Mouse (Mus musculus) limb, embryonic 14.5 days (tissue): ENCODE results near the gene Olfr547. TPM values are rescaled to one million over a fixed set of nuclear protein-coding genes. Genes with fewer than 3 reads are reported as not detected.

Source experiments
- ATAC-seq: fragments of 200-750 bp; cut with Nextera tagmentation; 2 replicates; pipeline ENCODE4 v1.8.0; 2017; ENCODE audit warnings: low read depth, moderate number of reproducible peaks, moderate TSS enrichment; ENCODE audit not compliant: low FRiP score
- DNase-seq: peaks from one replicate; pipeline ENCODE4 v3.0.0-alpha.2; 2015; ENCODE audit warnings: low spot score
- H3K27ac ChIP-seq: fragments of 300-500 bp; sonication (generic); replicated peaks from 2 replicates; pipeline ENCODE4 v1.5.1; 2014; ENCODE audit warnings: low read depth, mild to moderate bottlenecking, low read length, moderate library complexity, mixed read lengths
- H3K27me3 ChIP-seq: fragments of 300-500 bp; sonication (generic); 2 replicates; pipeline ENCODE4 v1.6.1; 2014; ENCODE audit warnings: low read length, mixed read lengths; ENCODE audit not compliant: control insufficient read depth, insufficient read depth
- H3K36me3 ChIP-seq: fragments of 300-500 bp; sonication (generic); 2 replicates; pipeline ENCODE4 v1.6.1; 2014; ENCODE audit warnings: mild to moderate bottlenecking, low read length, moderate library complexity, mixed read lengths; ENCODE audit not compliant: control insufficient read depth, insufficient read depth
- H3K4me1 ChIP-seq: fragments of 300-500 bp; sonication (generic); 2 replicates; pipeline ENCODE4 v1.6.1; 2014; ENCODE audit warnings: antibody characterized with exemption, low read length, mixed read lengths; ENCODE audit not compliant: control insufficient read depth, insufficient read depth
- H3K4me2 ChIP-seq: fragments of 300-500 bp; sonication (generic); replicated peaks from 2 replicates; pipeline ENCODE4 v1.6.1; 2014; ENCODE audit warnings: low read depth, mild to moderate bottlenecking, low read length, moderate library complexity; ENCODE audit not compliant: severe bottlenecking
- H3K4me3 ChIP-seq: fragments of 300-500 bp; sonication (generic); replicated peaks from 2 replicates; pipeline ENCODE4 v1.5.1; 2014; ENCODE audit warnings: low read length
- H3K9ac ChIP-seq: fragments of 300-500 bp; sonication (generic); 2 replicates; pipeline ENCODE4 v1.6.1; 2014; ENCODE audit warnings: mild to moderate bottlenecking, low read depth, low read length, moderate library complexity; ENCODE audit not compliant: severe bottlenecking
- H3K9me3 ChIP-seq: fragments of 300-500 bp; sonication (generic); 2 replicates; pipeline ENCODE4 v1.6.1; 2016; ENCODE audit warnings: low read length; ENCODE audit not compliant: control insufficient read depth
- POLR2A ChIP-seq: fragments of 200-500 bp; IDR thresholded peaks from 2 replicates; pipeline ENCODE4 v1.8.0; 2012; ENCODE audit warnings: inconsistent platforms, mild to moderate bottlenecking, moderate library complexity, borderline replicate concordance; ENCODE audit not compliant: insufficient read depth, insufficient read length; ENCODE audit errors: extremely low read depth
- WGBS: fragments of 180-500 bp; shearing (Covaris S2); extraction: QIAGEN DNeasy Blood & Tissue Kit; methylation state at CpG from one replicate; pipeline ENCODE4 v1.1.7; 2014; 5-methylcytosine and 5-hydroxymethylcytosine counted together
- polyA plus RNA-seq, 2 experiments: library from polyadenylated mRNA; depleted of rRNA in 1 of 2; stranded (reverse) in 1 of 2; unstranded in 1 of 2; fragments of >200 nt; fragmentation: Nextera tagmentation in 1 of 2; extraction: Ambion mirVana in 1 of 2; gene quantifications; 2 replicates each; pipeline versions ENCODE4 v1.2.1 to v1.2.3; 2012 to 2014

The Olfr547 gene
- polyA plus RNA-seq, 2 experiments: not detected

DNA sequence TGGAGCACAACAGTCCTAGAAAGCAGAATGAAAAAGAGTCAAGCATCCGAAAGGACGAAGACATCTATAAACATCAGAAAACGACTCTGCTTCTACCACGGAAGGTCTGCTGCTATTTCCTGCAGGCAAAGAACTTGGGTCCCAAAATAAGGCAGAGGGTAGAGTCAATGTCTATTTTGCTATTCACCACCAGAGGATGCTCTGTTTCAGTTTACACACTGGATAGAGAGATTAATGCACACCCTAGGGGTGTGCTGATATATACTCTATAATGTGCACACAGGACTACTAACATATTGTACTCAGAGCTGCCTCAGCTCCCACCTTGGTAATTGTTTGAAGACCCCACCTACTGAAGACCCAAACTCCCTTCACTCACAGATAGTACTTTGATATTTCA is 31.7 kb downstream of the Olfr547 start:
- no peaks in the 10 kb centered on the region for H3K4me1 ChIP-seq
- H3K27me3 ChIP-seq: no peaks in the 10 kb centered on the region
- 86% methylated on average over 4 of the region's 4 CpGs for WGBS
- H3K9me3 ChIP-seq: no peaks in the 10 kb centered on the region
- H3K36me3 ChIP-seq: no peaks in the 10 kb centered on the region
- no peak for TF ChIP-seq POLR2A
- no peak for ATAC-seq
- H3K9ac ChIP-seq: no peak overlapping the region
- no peak overlapping the region for H3K4me3 ChIP-seq
- H3K4me2 ChIP-seq: no peak overlapping the region
- DNase-seq: no peak
- no peak overlapping the region for H3K27ac ChIP-seq

DNA sequence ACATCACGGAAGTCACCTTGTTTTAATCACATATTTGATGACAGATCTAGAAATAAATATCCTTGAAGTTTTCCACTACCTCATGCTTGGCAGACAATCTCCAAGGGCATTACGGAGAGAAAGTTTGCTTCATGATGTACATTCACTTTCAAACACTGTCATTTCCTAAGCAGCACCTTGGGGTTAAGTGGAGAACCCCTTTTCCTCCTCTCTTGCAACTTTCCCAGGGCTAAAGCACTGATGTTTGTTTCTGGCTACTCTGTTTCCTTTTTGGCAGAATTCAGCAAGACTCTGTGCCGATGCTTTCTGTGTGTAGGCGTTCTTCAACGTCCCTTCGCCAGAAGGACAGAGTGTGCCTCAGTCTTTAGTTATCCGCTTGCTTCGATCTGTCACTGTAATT is 36.6 kb downstream of the Olfr547 start, which contains the start of gene Olfr550:
TSS of gene Olfr550 (plus strand) at position 301 of the 400 bp plus-strand sequence.
- Histone ChIP-seq H3K4me3 (no peak within 1 kb of the TSS), H3K36me3 (no peaks in the 10 kb centered on the region), H3K27ac (no peak within 1 kb of the TSS), H3K4me2 (no peak within 1 kb of the TSS), H3K4me1 (no peaks in the 10 kb centered on the region), H3K27me3 (no peaks in the 10 kb centered on the region), H3K9me3 (no peaks in the 10 kb centered on the region), H3K9ac (no peak within 1 kb of the TSS)
- TF ChIP-seq POLR2A: no peak
- 88% methylated on average over 8 of the region's 8 CpGs for WGBS
- DNase-seq (no peak), ATAC-seq (no peak)

DNA sequence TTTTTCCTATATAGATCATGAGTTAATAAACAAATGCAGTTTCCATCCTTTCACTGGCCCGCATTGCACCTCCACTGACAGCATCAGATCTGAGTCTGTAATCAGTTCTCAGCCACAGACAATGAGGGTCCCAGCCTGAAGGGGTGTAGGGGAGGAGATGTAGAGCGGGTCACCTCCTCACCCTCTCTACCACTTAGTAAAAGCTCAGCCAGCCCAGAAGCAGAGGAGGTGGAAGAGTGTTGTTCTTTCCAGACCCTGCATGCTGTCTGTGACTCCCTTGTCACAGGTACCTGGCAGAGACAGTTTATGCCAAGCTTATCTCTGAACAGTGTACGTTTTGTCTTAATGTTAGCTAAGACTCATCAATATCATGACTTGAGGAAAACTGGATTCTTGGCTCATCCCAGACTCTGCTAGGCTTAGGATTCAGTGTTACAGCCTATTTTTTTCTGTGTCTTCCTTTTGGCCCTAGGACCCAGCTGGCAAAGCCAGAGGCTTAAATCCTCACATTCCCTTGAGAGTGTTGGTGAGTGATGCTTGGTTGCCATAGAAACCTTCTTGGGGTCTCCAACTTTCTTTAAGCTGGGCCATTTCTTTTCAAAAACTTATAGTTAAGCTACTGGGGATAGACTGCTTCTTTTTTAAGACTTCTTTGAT is 38.8 kb downstream of the Olfr547 start:
- H3K36me3 ChIP-seq: no peaks in the 10 kb centered on the region
- no peak overlapping the region for H3K27ac ChIP-seq
- H3K4me2 ChIP-seq: no peak overlapping the region
- H3K4me1 ChIP-seq: no peaks in the 10 kb centered on the region
- ATAC-seq (no peak), DNase-seq (no peak)
- no peaks in the 10 kb centered on the region for H3K27me3 ChIP-seq
- no peak overlapping the region for H3K4me3 ChIP-seq
- no peak for TF ChIP-seq POLR2A
- WGBS: 80% methylated on average over 3 of the region's 3 CpGs
- H3K9ac ChIP-seq: no peak overlapping the region
- no peaks in the 10 kb centered on the region for H3K9me3 ChIP-seq

DNA sequence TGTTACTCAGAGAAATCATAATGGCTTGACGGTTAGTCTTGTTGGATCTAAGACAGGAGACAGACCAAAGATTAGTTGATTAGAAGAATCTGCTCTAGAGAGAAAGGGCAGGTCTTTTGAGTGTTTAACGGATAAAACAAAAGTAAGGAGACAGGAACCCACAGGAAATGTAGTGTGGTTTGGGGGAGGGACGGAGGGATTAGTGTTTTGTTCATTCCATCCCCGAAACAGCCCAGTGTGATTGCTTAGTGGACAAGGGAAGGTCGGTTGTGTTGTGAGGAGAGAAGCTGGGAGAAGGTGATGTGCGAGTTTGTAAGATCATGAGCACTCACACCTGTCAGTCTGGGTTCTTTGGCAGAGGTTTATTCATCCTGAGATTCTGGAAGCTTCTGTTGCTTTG is 41.4 kb downstream of the Olfr547 start:
- Histone ChIP-seq H3K27me3 (no peaks in the 10 kb centered on the region), H3K4me1 (no peaks in the 10 kb centered on the region), H3K9me3 (no peaks in the 10 kb centered on the region), H3K27ac (no peak overlapping the region), H3K4me3 (no peak overlapping the region), H3K36me3 (no peaks in the 10 kb centered on the region), H3K4me2 (no peak overlapping the region), H3K9ac (no peak overlapping the region)
- DNase-seq (no peak), ATAC-seq (no peak)
- WGBS: 76% methylated on average over 6 of the region's 6 CpGs
- TF ChIP-seq POLR2A: no peak

Other genes starting within 250 kb of the Olfr547 start
- gene Rrm1, start 93.1 kb upstream of the Olfr547 start, polyA plus RNA-seq (2012; rRNA removed): 66.3 and 79.7 TPM in 2 replicates
- 115 and 134 TPM in 2 replicates for gene Rrm1, start 93.1 kb upstream of the Olfr547 start, polyA plus RNA-seq (2014; fragmentation: Nextera tagmentation; extraction: Ambion mirVana)
- gene Olfr543, start 53.1 kb upstream of the Olfr547 start, polyA plus RNA-seq (2012; rRNA removed): not detected in 2 replicates
- gene Olfr543, start 53.1 kb upstream of the Olfr547 start, polyA plus RNA-seq (2014; fragmentation: Nextera tagmentation; extraction: Ambion mirVana): 0.36 and 0.44 TPM in 2 replicates
- gene Olfr544, start 46.4 kb upstream of the Olfr547 start, polyA plus RNA-seq (2012; rRNA removed): not detected in 2 replicates
- 0.11 and 0.18 TPM in 2 replicates for gene Olfr544, start 46.4 kb upstream of the Olfr547 start, polyA plus RNA-seq (2014; fragmentation: Nextera tagmentation; extraction: Ambion mirVana)
- gene Olfr545, start 35.2 kb upstream of the Olfr547 start, polyA plus RNA-seq (2012; rRNA removed): not detected in 2 replicates
- not detected in 2 replicates for gene Olfr545, start 35.2 kb upstream of the Olfr547 start, polyA plus RNA-seq (2014; fragmentation: Nextera tagmentation; extraction: Ambion mirVana)
- gene Olfr548-ps1, start 6.1 kb downstream of the Olfr547 start, polyA plus RNA-seq (2012; rRNA removed): not detected in 2 replicates
- not detected in 2 replicates for gene Olfr548-ps1, start 6.1 kb downstream of the Olfr547 start, polyA plus RNA-seq (2014; fragmentation: Nextera tagmentation; extraction: Ambion mirVana)
- not detected in 2 replicates for gene Olfr549, start 15.1 kb downstream of the Olfr547 start, polyA plus RNA-seq (2012; rRNA removed)
- not detected in 2 replicates for gene Olfr549, start 15.1 kb downstream of the Olfr547 start, polyA plus RNA-seq (2014; fragmentation: Nextera tagmentation; extraction: Ambion mirVana)
- gene Trim21, start 30.7 kb downstream of the Olfr547 start, polyA plus RNA-seq (2012; rRNA removed): 3.4 and 4.0 TPM in 2 replicates
- gene Trim21, start 30.7 kb downstream of the Olfr547 start, polyA plus RNA-seq (2014; fragmentation: Nextera tagmentation; extraction: Ambion mirVana): 0.81 and 1.2 TPM in 2 replicates
- gene Olfr550, start 36.7 kb downstream of the Olfr547 start, polyA plus RNA-seq (2012; rRNA removed): not detected in 2 replicates
- not detected in 2 replicates for gene Olfr550, start 36.7 kb downstream of the Olfr547 start, polyA plus RNA-seq (2014; fragmentation: Nextera tagmentation; extraction: Ambion mirVana)
- gene Olfr551, start 57.1 kb downstream of the Olfr547 start, polyA plus RNA-seq (2012; rRNA removed): not detected in 2 replicates
- not detected in 2 replicates for gene Olfr551, start 57.1 kb downstream of the Olfr547 start, polyA plus RNA-seq (2014; fragmentation: Nextera tagmentation; extraction: Ambion mirVana)
- gene Olfr552, start 63.0 kb downstream of the Olfr547 start, polyA plus RNA-seq (2012; rRNA removed): not detected in 2 replicates
- not detected in 2 replicates for gene Olfr552, start 63.0 kb downstream of the Olfr547 start, polyA plus RNA-seq (2014; fragmentation: Nextera tagmentation; extraction: Ambion mirVana)
- not detected in 2 replicates for gene Olfr553, start 83.5 kb downstream of the Olfr547 start, polyA plus RNA-seq (2012; rRNA removed)
- not detected in 2 replicates for gene Olfr553, start 83.5 kb downstream of the Olfr547 start, polyA plus RNA-seq (2014; fragmentation: Nextera tagmentation; extraction: Ambion mirVana)
- not detected in 2 replicates for gene Olfr554, start 103.7 kb downstream of the Olfr547 start, polyA plus RNA-seq (2012; rRNA removed)
- not detected in 2 replicates for gene Olfr554, start 103.7 kb downstream of the Olfr547 start, polyA plus RNA-seq (2014; fragmentation: Nextera tagmentation; extraction: Ambion mirVana)
- not detected in 2 replicates for gene Olfr555, start 124.1 kb downstream of the Olfr547 start, polyA plus RNA-seq (2012; rRNA removed)
- not detected in 2 replicates for gene Olfr555, start 124.1 kb downstream of the Olfr547 start, polyA plus RNA-seq (2014; fragmentation: Nextera tagmentation; extraction: Ambion mirVana)
- not detected in 2 replicates for gene Olfr556, start 130.2 kb downstream of the Olfr547 start, polyA plus RNA-seq (2012; rRNA removed)
- gene Olfr556, start 130.2 kb downstream of the Olfr547 start, polyA plus RNA-seq (2014; fragmentation: Nextera tagmentation; extraction: Ambion mirVana): not detected in 2 replicates
- gene Trim68, start 152.6 kb downstream of the Olfr547 start, polyA plus RNA-seq (2012; rRNA removed): 38.1 and 41.4 TPM in 2 replicates
- 13.4 and 15.3 TPM in 2 replicates for gene Trim68, start 152.6 kb downstream of the Olfr547 start, polyA plus RNA-seq (2014; fragmentation: Nextera tagmentation; extraction: Ambion mirVana)
- not detected in 2 replicates for gene Olfr557, start 161.2 kb downstream of the Olfr547 start, polyA plus RNA-seq (2012; rRNA removed)
- gene Olfr557, start 161.2 kb downstream of the Olfr547 start, polyA plus RNA-seq (2014; fragmentation: Nextera tagmentation; extraction: Ambion mirVana): not detected in 2 replicates
- gene Olfr558, start 167.5 kb downstream of the Olfr547 start, polyA plus RNA-seq (2012; rRNA removed): 0.87 and 0.99 TPM in 2 replicates
- gene Olfr558, start 167.5 kb downstream of the Olfr547 start, polyA plus RNA-seq (2014; fragmentation: Nextera tagmentation; extraction: Ambion mirVana): 0.33 and 0.37 TPM in 2 replicates
- gene Olfr33, start 184.3 kb downstream of the Olfr547 start, polyA plus RNA-seq (2012; rRNA removed): not detected in 2 replicates
- not detected in 2 replicates for gene Olfr33, start 184.3 kb downstream of the Olfr547 start, polyA plus RNA-seq (2014; fragmentation: Nextera tagmentation; extraction: Ambion mirVana)
- not detected in 2 replicates for gene Olfr559, start 192.7 kb downstream of the Olfr547 start, polyA plus RNA-seq (2012; rRNA removed)
- gene Olfr559, start 192.7 kb downstream of the Olfr547 start, polyA plus RNA-seq (2014; fragmentation: Nextera tagmentation; extraction: Ambion mirVana): not detected in 2 replicates
- gene Olfr560, start 224.6 kb downstream of the Olfr547 start, polyA plus RNA-seq (2012; rRNA removed): 0.04 and 0.05 TPM in 2 replicates
- not detected in 2 replicates for gene Olfr560, start 224.6 kb downstream of the Olfr547 start, polyA plus RNA-seq (2014; fragmentation: Nextera tagmentation; extraction: Ambion mirVana)
- gene Olfr78, start 224.7 kb downstream of the Olfr547 start, polyA plus RNA-seq (2012; rRNA removed): 0.45 and 0.62 TPM in 2 replicates
- 0.07 and 0.18 TPM in 2 replicates for gene Olfr78, start 224.7 kb downstream of the Olfr547 start, polyA plus RNA-seq (2014; fragmentation: Nextera tagmentation; extraction: Ambion mirVana)
- not detected in 2 replicates for gene Olfr561, start 236.5 kb downstream of the Olfr547 start, polyA plus RNA-seq (2012; rRNA removed)
- gene Olfr561, start 236.5 kb downstream of the Olfr547 start, polyA plus RNA-seq (2014; fragmentation: Nextera tagmentation; extraction: Ambion mirVana): not detected in 2 replicates